Comparison of ENCODE assay signal across 27 mouse cellular contexts in genomic region chr11:53821945-53822338, GRCm38 (mm10). TPM values are rescaled to one million over a fixed set of nuclear protein-coding genes. Genes with fewer than 3 reads are reported as not detected.
A peak's percentile ranks its signal among the peaks of the same experiment; 100 is the strongest.
DNase-seq lines count a peak whose midpoint lies in the region; TF ChIP-seq lines count a peak whose summit lies in the region.
"Had no signal": no experiment of that assay in that cellular context is flagged by ENCODE, and none has a peak within 500 bp of the region (broad histone marks: within the 10 kb centered on the region; RNA-seq: fewer than 3 reads in every experiment).

No protein-coding gene starts in this region.

- H3K27me3 ChIP-seq in MEL (ENCODE audit: control insufficient read depth in 1 of 2, insufficient read depth in 2 of 2, low read length in 2 of 2): peaks cover 0 to 2% of the 10 kb centered on the region in 2 experiments; a peak in 2 of 4 replicates
- H3K27me3 ChIP-seq: forebrain, embryonic 13.5 days; heart, embryonic 13.5 days had no signal

- no peak overlapping the region for H3K4me3 ChIP-seq in MEL (ENCODE audit: control insufficient read depth in 1 of 2, insufficient read depth in 1 of 2, low read depth in 2 of 2, low read length in 2 of 2)
- H3K4me3 ChIP-seq: forebrain, embryonic 10.5 days; forebrain, embryonic 13.5 days; heart, adult 2 months; heart, embryonic 10.5 days; heart, embryonic 13.5 days had no signal

- peak; percentile 47 for DNase-seq in kidney, adult 9 months
- no peak for DNase-seq in kidney, postnatal 14 days
- peak; percentile 29 for DNase-seq in MEL (ENCODE audit: low read depth, low spot score)
- DNase-seq in yolk sac, embryonic 10.5 days (ENCODE audit: low spot score): peak; percentile 27
- DNase-seq in cerebellum, postnatal 25 days: no peak
- no peak for DNase-seq in right cerebral cortex, adult 2 months (ENCODE audit: low spot score in 2 of 2)
- DNase-seq: adrenal gland, adult 8-10 months; adrenal gland, postnatal 25 days; cerebellum, adult 11-12 months; cerebellum, adult 8-10 months; cerebellum, postnatal 10 days; gastrocnemius, postnatal 10 days; gastrocnemius, postnatal 36 days; heart, postnatal 14 days; heart, postnatal 4 days had no signal

- H3K36me3 ChIP-seq in MEL (ENCODE audit: control insufficient read depth in 1 of 2, insufficient read depth in 2 of 2, low read length in 2 of 2): peaks cover 0 to 4% of the 10 kb centered on the region in 2 experiments; a peak in 2 of 4 replicates
- H3K36me3 ChIP-seq: forebrain, embryonic 10.5 days; G1E; heart, embryonic 10.5 days; heart, embryonic 13.5 days had no signal

- H3K4me1 ChIP-seq in MEL (ENCODE audit: control insufficient read depth in 1 of 2, insufficient read depth in 2 of 2, low read length in 2 of 2): peaks cover 0 to 12% of the 10 kb centered on the region in 2 experiments; a peak in 2 of 4 replicates
- H3K4me1 ChIP-seq: forebrain, embryonic 10.5 days; forebrain, embryonic 13.5 days had no signal

- no peak overlapping the region for H3K9ac ChIP-seq in MEL (ENCODE audit: control insufficient read depth, low read depth, low read length, poor library complexity, severe bottlenecking)
- H3K9ac ChIP-seq: forebrain, embryonic 13.5 days; heart, embryonic 13.5 days; hindbrain, embryonic 14.5 days had no signal

- no peak for TF ChIP-seq EP300 in MEL (IDR thresholded peaks at IDR 0.05; ENCODE audit: low read depth in 1 of 2, low read length in 2 of 2)

- TF ChIP-seq POLR2A in MEL (IDR thresholded peaks at IDR 0.05; ENCODE audit: control insufficient read depth in 1 of 2, insufficient read depth in 1 of 2, low read depth in 1 of 2, low read length in 2 of 2, poor library complexity in 1 of 2): no peak

- TF ChIP-seq CTCF in MEL (IDR thresholded peaks at IDR 0.05 in 2 of 3, conservative IDR thresholded peaks at IDR 0.05 in 1 of 3; ENCODE audit: control insufficient read depth in 1 of 3, insufficient read depth in 1 of 3, low read depth in 2 of 3, low read length in 3 of 3, poor library complexity in 1 of 3, severe bottlenecking in 1 of 3): no peak

- no peak overlapping the region for H3K27ac ChIP-seq in MEL (ENCODE audit: control insufficient read depth, low read depth, low read length)
- H3K27ac ChIP-seq: forebrain, embryonic 10.5 days; forebrain, embryonic 13.5 days; heart, adult 2 months; heart, embryonic 10.5 days; heart, embryonic 13.5 days; hindbrain, embryonic 14.5 days; hindbrain, postnatal 0 days had no signal

- H3K79me2 ChIP-seq in MEL (ENCODE audit: control insufficient read depth, insufficient read depth, low read length, poor library complexity): no peaks in the 10 kb centered on the region

- H3K9me3 ChIP-seq in MEL (replicated peaks; ENCODE audit: insufficient read depth, low read length): no peaks in the 10 kb centered on the region
- H3K9me3 ChIP-seq: forebrain, embryonic 10.5 days; forebrain, embryonic 13.5 days; G1E; heart, embryonic 10.5 days; heart, embryonic 13.5 days had no signal

- TF ChIP-seq RAD21 in MEL (IDR thresholded peaks at IDR 0.05; ENCODE audit: low read depth, low read length): no peak

TF ChIP-seq in MEL, 35 proteins besides CTCF, POLR2A, EP300 and RAD21:
- no peak for TF ChIP-seq MAX (IDR thresholded peaks at IDR 0.05; ENCODE audit: low read length)
- TF ChIP-seq ZKSCAN1 (IDR thresholded peaks at IDR 0.05; ENCODE audit: low read depth, low read length): no peak
- TF ChIP-seq ZMIZ1 (IDR thresholded peaks at IDR 0.05; ENCODE audit: low read depth, low read length): no peak
- no peak for TF ChIP-seq SIN3A (IDR thresholded peaks at IDR 0.05; ENCODE audit: low read length)
- TF ChIP-seq MAFK (IDR thresholded peaks at IDR 0.05; ENCODE audit: borderline replicate concordance, low read depth, low read length): no peak
- no peak for TF ChIP-seq POLR2AphosphoS5 (IDR thresholded peaks at IDR 0.05; ENCODE audit: borderline replicate concordance, low read depth, low read length)
TF ChIP-seq in MEL: peak in this region for 0.

RNA-seq across cellular contexts. Expression of gene Gm12216, which starts 37.1 kb away (rescaled TPM):
- not detected in 2 replicates for total RNA-seq in MEL (2012; rRNA removed)
- polyA plus RNA-seq in MEL (2012; ENCODE audit: insufficient read depth in 1 of 2, insufficient read length in 2 of 2, low read depth in 1 of 2, low replicate concordance in 2 of 2, missing spikeins in 1 of 2): not detected
- total RNA-seq: hindbrain, postnatal 0 days had no signal
- polyA plus RNA-seq: embryonic facial prominence, embryonic 11.5 days; G1E; hindbrain, embryonic 11.5 days; hindbrain, embryonic 14.5 days had no signal

RNA-seq across cellular contexts. Expression of gene Gm17334, which starts 49.0 kb away (rescaled TPM):
- not detected in 2 replicates for total RNA-seq in MEL (2012; rRNA removed)
- not detected for polyA plus RNA-seq in MEL (2012; ENCODE audit: insufficient read depth in 1 of 2, insufficient read length in 2 of 2, low read depth in 1 of 2, low replicate concordance in 2 of 2, missing spikeins in 1 of 2)
- total RNA-seq: G1E; gastrocnemius, adult 18-20 months; heart, postnatal 14 days; heart, postnatal 4 days; hindbrain, postnatal 0 days had no signal
- polyA plus RNA-seq: brain, embryonic 14.5 days; embryonic facial prominence, embryonic 11.5 days; forebrain, embryonic 10.5 days; forebrain, embryonic 13.5 days; G1E; heart, embryonic 10.5 days; hindbrain, embryonic 11.5 days; hindbrain, embryonic 14.5 days; hindbrain, postnatal 0 days had no signal

RNA-seq across cellular contexts. Expression of gene Irf1, which starts 52.1 kb away (rescaled TPM):
- 0.46 and 0.73 TPM in 2 replicates for total RNA-seq in MEL (2012; rRNA removed)
- 1 to 10 TPM in 1 of 2 experiments, not detected in 1; 1.9 TPM for polyA plus RNA-seq in MEL (2012; ENCODE audit: insufficient read depth in 1 of 2, insufficient read length in 2 of 2, low read depth in 1 of 2, low replicate concordance in 2 of 2, missing spikeins in 1 of 2)

Comparison
In these comparisons a context has a peak if more than half of its experiments do, and no peak if none do; other contexts are left out.
1. DNase-seq: peak in kidney, adult 9 months (single experiment), MEL (single experiment) and yolk sac, embryonic 10.5 days (single experiment); none in kidney, postnatal 14 days (single experiment), cerebellum, postnatal 25 days (0 of 2) and right cerebral cortex, adult 2 months (0 of 2).